Mouse (Mus musculus): Measurements from ENCODE around the gene Ogdh.
"Not testable (repeated sequence)": the region's sequence is repeated elsewhere in the genome, so short reads cannot be mapped to it uniquely, and the experiment has no call there.

Ogdh gene

GRCm38 (mm10) chr11:6364581-6365275 is 73.3 kb downstream of the Ogdh start:
- in situ Hi-C loops (cut with MboI; ENCODE audit: low sequenced_read_pairs): no loop called here

GRCm38 (mm10) chr11:6365885-6366284 is 74.5 kb downstream of the Ogdh start:
- in situ Hi-C loops (cut with MboI; ENCODE audit: low sequenced_read_pairs): no loop called here

- in situ Hi-C loops (cut with MboI; ENCODE audit: low sequenced_read_pairs): no loop called here
Measured at GRCm38 (mm10) chr11:6366434-6366833, 75.0 kb downstream of the Ogdh start.

GRCm38 (mm10) chr11:6367156-6367555 is 75.7 kb downstream of the Ogdh start:
- in situ Hi-C loops (cut with MboI; ENCODE audit: low sequenced_read_pairs): no loop called here

- in situ Hi-C loops (cut with MboI; ENCODE audit: low sequenced_read_pairs): not testable (repeated sequence)
Measured at GRCm38 (mm10) chr11:6367986-6368385, 76.6 kb downstream of the Ogdh start.

- in situ Hi-C loops (cut with MboI; ENCODE audit: low sequenced_read_pairs): no loop called here
Measured at GRCm38 (mm10) chr11:6371376-6372155, 80.1 kb downstream of the Ogdh start.

GRCm38 (mm10) chr11:6372784-6373183 is 81.4 kb downstream of the Ogdh start:
- in situ Hi-C loops (cut with MboI; ENCODE audit: low sequenced_read_pairs): no loop called here

- in situ Hi-C loops (cut with MboI; ENCODE audit: low sequenced_read_pairs): no loop called here
Measured at GRCm38 (mm10) chr11:6380916-6381315, 89.5 kb downstream of the Ogdh start.

- in situ Hi-C loops (cut with MboI; ENCODE audit: low sequenced_read_pairs): no loop called here
Measured at GRCm38 (mm10) chr11:6388126-6388725, 96.8 kb downstream of the Ogdh start.

- in situ Hi-C loops (cut with MboI; ENCODE audit: low sequenced_read_pairs): no loop called here
Measured at GRCm38 (mm10) chr11:6388726-6389413, 97.4 kb downstream of the Ogdh start, which contains the start of gene Zmiz2. Gene Zmiz2 (plus strand): TSS chr11:6389074.

GRCm38 (mm10) chr11:6389483-6389921 is 98.1 kb downstream of the Ogdh start:
- in situ Hi-C loops (cut with MboI; ENCODE audit: low sequenced_read_pairs): no loop called here

- in situ Hi-C loops (cut with MboI; ENCODE audit: low sequenced_read_pairs): no loop called here
Measured at GRCm38 (mm10) chr11:6390376-6391053, 99.1 kb downstream of the Ogdh start.

- in situ Hi-C loops (cut with MboI; ENCODE audit: low sequenced_read_pairs): no loop called here
Measured at GRCm38 (mm10) chr11:6391516-6392276, 100.3 kb downstream of the Ogdh start.

GRCm38 (mm10) chr11:6392857-6393256 is 101.4 kb downstream of the Ogdh start:
- in situ Hi-C loops (cut with MboI; ENCODE audit: low sequenced_read_pairs): no loop called here

GRCm38 (mm10) chr11:6393866-6394265 is 102.4 kb downstream of the Ogdh start:
- in situ Hi-C loops (cut with MboI; ENCODE audit: low sequenced_read_pairs): no loop called here

GRCm38 (mm10) chr11:6395565-6395964 is 104.1 kb downstream of the Ogdh start:
- in situ Hi-C loops (cut with MboI; ENCODE audit: low sequenced_read_pairs): no loop called here

GRCm38 (mm10) chr11:6398141-6398540 is 106.7 kb downstream of the Ogdh start:
- in situ Hi-C loops (cut with MboI; ENCODE audit: low sequenced_read_pairs): no loop called here

- in situ Hi-C loops (cut with MboI; ENCODE audit: low sequenced_read_pairs): no loop called here
Measured at GRCm38 (mm10) chr11:6402515-6403510, 111.4 kb downstream of the Ogdh start.

All from CH12F3 (cell line).